Mouse (Mus musculus) ES-E14 (cell line): ENCODE results near the gene Kcnd3.

Experiments used
- CHD2 ChIP-seq: IDR thresholded peaks from 2 replicates; pipeline ENCODE4 v1.6.1; 2014; ENCODE audit warnings: mild to moderate bottlenecking, low read depth, low read length, inconsistent platforms
- MAFK ChIP-seq: IDR thresholded peaks from 2 replicates; pipeline ENCODE4 v1.6.1; 2014; ENCODE audit warnings: mild to moderate bottlenecking, low read depth, low read length, inconsistent platforms; ENCODE audit not compliant: insufficient read depth
- ZC3H11A ChIP-seq: IDR thresholded peaks from 2 replicates; pipeline ENCODE4 v1.6.1; 2012; ENCODE audit warnings: low read depth, mild to moderate bottlenecking, inconsistent platforms, low read length, borderline replicate concordance
- ZNF384 ChIP-seq: IDR thresholded peaks from 2 replicates; pipeline ENCODE4 v1.6.1; 2012; ENCODE audit warnings: low read depth, low read length, inconsistent platforms

DNA sequence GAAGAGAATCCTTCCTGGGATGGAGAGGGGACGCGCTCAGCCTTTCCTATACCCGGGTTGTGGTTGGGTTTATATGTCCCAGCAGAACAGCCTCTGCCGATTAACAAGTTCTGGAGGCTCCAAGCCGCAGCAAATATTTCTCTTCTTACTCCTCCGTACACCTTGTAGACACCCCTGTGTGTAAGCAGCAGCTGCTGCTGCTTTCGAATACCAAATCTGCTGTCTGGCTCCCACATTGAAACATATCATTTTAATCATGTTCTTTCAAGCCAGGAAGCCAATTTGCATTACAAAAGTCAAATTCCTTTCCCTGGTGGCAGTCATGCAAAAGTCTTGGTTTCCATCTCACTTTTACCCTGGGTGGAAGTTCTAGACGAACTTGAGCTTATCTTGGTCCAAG lies 76.7 kb downstream of the Kcnd3 start:
- TF ChIP-seq ZNF384 (no peak), ZC3H11A (no peak), MAFK (no peak), CHD2 (no peak)
